Mouse (Mus musculus) erythroblast, embryonic 14.5 days (primary cell): ENCODE results near the gene Slc38a3.

ENCODE experiments used
- GATA1 ChIP-seq: IDR thresholded peaks from 2 replicates; pipeline ENCODE4 v1.6.1; 2012; ENCODE audit warnings: low read length, inconsistent platforms, mixed read lengths
- TAL1 ChIP-seq: IDR thresholded peaks from 3 replicates; pipeline ENCODE4 v1.6.1; 2012; ENCODE audit warnings: low read length, inconsistent platforms, mixed read lengths

GRCm38 (mm10) chr9:107688939-107689338, 19.6 kb upstream of the Slc38a3 start:
- TF ChIP-seq TAL1 (no peak), GATA1 (no peak)
